ENCODE assay signal across 9 mouse cellular contexts in genomic region chr13:84404566-84405194, GRCm38 (mm10).
DNase-seq lines count a peak whose midpoint lies in the region; ATAC-seq and TF ChIP-seq lines count a peak whose summit lies in the region.
"Had no signal": no experiment of that assay in that cellular context is flagged by ENCODE, and none has a peak within 500 bp of the region (broad histone marks: within the 10 kb centered on the region; RNA-seq: fewer than 3 reads in every experiment).

No protein-coding gene starts in this region.

- no peak overlapping the region for H3K9ac ChIP-seq in lung, embryonic 14.5 days
- H3K9ac ChIP-seq in hindbrain, embryonic 15.5 days, result peak overlapping the region; percentile 6; the same call in 1 of the 2 replicates
- H3K9ac ChIP-seq: liver, embryonic 14.5 days had no signal

- no peak overlapping the region for H3K4me2 ChIP-seq in lung, embryonic 14.5 days
- H3K4me2 ChIP-seq in hindbrain, embryonic 15.5 days, result peak overlapping the region; percentile 48

- H3K27ac ChIP-seq in lung, embryonic 14.5 days (ENCODE audit: low read depth), result no peak overlapping the region
- peak overlapping the region; percentile 78 for H3K27ac ChIP-seq in hindbrain, embryonic 15.5 days (replicated peaks)
- H3K27ac ChIP-seq: liver, embryonic 14.5 days had no signal

- H3K4me3 ChIP-seq in lung, embryonic 14.5 days (ENCODE audit: low read depth, low read length), result no peak overlapping the region
- peak overlapping the region; percentile 3; the same call in 1 of the 2 replicates for H3K4me3 ChIP-seq in hindbrain, embryonic 15.5 days

- H3K4me1 ChIP-seq in lung, embryonic 14.5 days (ENCODE audit: insufficient read depth), result no peaks in the 10 kb centered on the region
- peaks cover 12% of the 10 kb centered on the region for H3K4me1 ChIP-seq in hindbrain, embryonic 15.5 days (replicated peaks)

- H3K27me3 ChIP-seq in lung, embryonic 14.5 days (ENCODE audit: insufficient read depth, low read length), result no peaks in the 10 kb centered on the region
- H3K27me3 ChIP-seq in hindbrain, embryonic 15.5 days, result no peaks in the 10 kb centered on the region

- no peaks in the 10 kb centered on the region for H3K9me3 ChIP-seq in lung, embryonic 14.5 days (ENCODE audit: low read depth, low read length)
- no peaks in the 10 kb centered on the region for H3K9me3 ChIP-seq in hindbrain, embryonic 15.5 days

- TF ChIP-seq CTCF in lung, embryonic 14.5 days (IDR thresholded peaks at IDR 0.05; ENCODE audit: low read depth), result no peak

- ATAC-seq in lung, embryonic 14.5 days (ENCODE audit: insufficient read depth), result no peak
- peak; percentile 93 for ATAC-seq in hindbrain, embryonic 15.5 days (ENCODE audit: low FRiP score, low read depth)
- no peak for ATAC-seq in inflammation-experienced regulatory T-cells, adult 6 months
- ATAC-seq in megakaryocyte-erythroid progenitor cell, adult 5-6 weeks (replicated peaks; ENCODE audit: low FRiP score, low TSS enrichment, poor library complexity, severe bottlenecking), result no peak

- DNase-seq in lung, embryonic 14.5 days, result peak; percentile 3
- DNase-seq in lung, postnatal 4 days, result no peak
- DNase-seq in cerebellum, postnatal 4 days (ENCODE audit: low spot score in 2 of 2), result peak; percentile 42 to 85
- DNase-seq in retina, embryonic 14.5 days (ENCODE audit: low spot score), result peak; percentile 54
- no peak for DNase-seq in spleen, postnatal 10 days (ENCODE audit: low spot score in 2 of 2)

- WGBS in lung, embryonic 14.5 days, result 62% methylated on average over 19 of the region's 19 CpGs
- 19% methylated on average over 19 of the region's 19 CpGs for WGBS in hindbrain, embryonic 15.5 days

- H3K36me3 ChIP-seq in lung, embryonic 14.5 days (ENCODE audit: insufficient read depth), result no peaks in the 10 kb centered on the region
- no peaks in the 10 kb centered on the region for H3K36me3 ChIP-seq in hindbrain, embryonic 15.5 days

Comparison
In these comparisons a context has a peak if more than half of its experiments do, and no peak if none do; other contexts are left out.
1. DNase-seq: peak in lung, embryonic 14.5 days (single experiment), cerebellum, postnatal 4 days (2 of 2) and retina, embryonic 14.5 days (single experiment); none in lung, postnatal 4 days (0 of 2) and spleen, postnatal 10 days (0 of 2).